Mouse (Mus musculus) hindbrain, embryonic 14.5 days (tissue): ENCODE results near the gene Izumo2. TPM values are rescaled to one million over a fixed set of nuclear protein-coding genes. Genes with fewer than 3 reads are reported as not detected.
"Not testable (repeated sequence)": the region's sequence is repeated elsewhere in the genome, so short reads cannot be mapped to it uniquely, and the experiment has no call there.

Source experiments
- ATAC-seq: fragments of 200-750 bp; cut with Nextera tagmentation; 2 replicates; pipeline ENCODE4 v1.8.0; 2017; ENCODE audit warnings: moderate number of reproducible peaks, mild to moderate bottlenecking, moderate TSS enrichment, moderate library complexity; ENCODE audit not compliant: low FRiP score
- DNase-seq: peaks from one replicate; pipeline ENCODE4 v3.0.0-alpha.2; 2015; ENCODE audit warnings: low spot score
- H3K27ac ChIP-seq: fragments of 300-500 bp; sonication (generic); 2 replicates; pipeline ENCODE4 v1.5.1; 2014; ENCODE audit warnings: mild to moderate bottlenecking, moderate library complexity
- H3K27me3 ChIP-seq: fragments of 300-500 bp; sonication (generic); 2 replicates; pipeline ENCODE4 v1.6.1; 2014; ENCODE audit warnings: mild to moderate bottlenecking, low read length, mixed read lengths; ENCODE audit not compliant: control insufficient read depth, insufficient read depth
- H3K36me3 ChIP-seq: fragments of 300-500 bp; sonication (generic); replicated peaks from 2 replicates; pipeline ENCODE4 v1.6.1; 2014; ENCODE audit not compliant: control insufficient read depth, insufficient read depth
- H3K4me1 ChIP-seq: fragments of 300-500 bp; sonication (generic); replicated peaks from 2 replicates; pipeline ENCODE4 v1.6.1; 2014; ENCODE audit warnings: antibody characterized with exemption, low read length, mixed read lengths; ENCODE audit not compliant: control insufficient read depth, insufficient read depth
- H3K4me2 ChIP-seq: fragments of 300-500 bp; sonication (generic); replicated peaks from 2 replicates; pipeline ENCODE4 v1.6.1; 2014; ENCODE audit warnings: mild to moderate bottlenecking, moderate library complexity
- H3K4me3 ChIP-seq: fragments of 300-500 bp; sonication (generic); replicated peaks from 2 replicates; pipeline ENCODE4 v1.5.1; 2014; ENCODE audit warnings: mild to moderate bottlenecking, low read length
- H3K9ac ChIP-seq: fragments of 300-500 bp; sonication (generic); 2 replicates; pipeline ENCODE4 v1.6.1; 2014
- H3K9me3 ChIP-seq: fragments of 300-500 bp; sonication (generic); 2 replicates; pipeline ENCODE4 v1.6.1; 2016; ENCODE audit warnings: low read length; ENCODE audit not compliant: control insufficient read depth
- WGBS: fragments of 180-500 bp; shearing (Covaris S2); extraction: QIAGEN DNeasy Blood & Tissue Kit; methylation state at CpG from one replicate; pipeline ENCODE4 v1.1.7; 2014; 5-methylcytosine and 5-hydroxymethylcytosine counted together
- polyA plus RNA-seq: library from polyadenylated mRNA; unstranded; fragments of >200 nt; fragmentation: Nextera tagmentation; extraction: Ambion mirVana; gene quantifications from 2 replicates; pipeline ENCODE4 v1.2.1, GENCODE M21; 2014

The Izumo2 gene
- polyA plus RNA-seq, 1 experiment from 2014 or later: not detected

DNA sequence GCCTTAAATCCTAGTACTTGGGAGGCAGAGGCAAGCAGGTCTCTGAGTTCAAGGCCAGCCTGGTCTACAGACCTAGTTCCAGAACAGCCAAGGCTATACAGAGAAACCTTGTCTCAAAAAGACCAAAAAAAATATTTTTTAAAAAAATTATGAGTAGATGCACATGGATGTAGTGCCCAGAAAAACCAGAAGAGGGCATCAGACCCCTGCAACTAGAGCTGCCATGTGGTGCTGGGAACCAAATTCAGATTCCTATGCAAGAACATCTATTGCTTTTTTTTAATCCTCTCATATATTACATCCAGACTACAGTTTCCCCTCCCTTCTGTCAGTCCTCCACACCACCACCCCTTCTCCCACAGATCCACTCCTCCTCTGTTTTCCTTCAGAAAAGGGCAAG is 2.2 kb upstream of the Izumo2 start:
- H3K9ac ChIP-seq: no peak overlapping the region
- no peak overlapping the region for H3K27ac ChIP-seq
- H3K4me2 ChIP-seq: no peak overlapping the region
- ATAC-seq (no peak), DNase-seq (no peak)
- H3K4me3 ChIP-seq: no peak overlapping the region
- no peaks in the 10 kb centered on the region for H3K36me3 ChIP-seq
- no peaks in the 10 kb centered on the region for H3K27me3 ChIP-seq
- H3K4me1 ChIP-seq: no peaks in the 10 kb centered on the region
- H3K9me3 ChIP-seq: no peaks in the 10 kb centered on the region

DNA sequence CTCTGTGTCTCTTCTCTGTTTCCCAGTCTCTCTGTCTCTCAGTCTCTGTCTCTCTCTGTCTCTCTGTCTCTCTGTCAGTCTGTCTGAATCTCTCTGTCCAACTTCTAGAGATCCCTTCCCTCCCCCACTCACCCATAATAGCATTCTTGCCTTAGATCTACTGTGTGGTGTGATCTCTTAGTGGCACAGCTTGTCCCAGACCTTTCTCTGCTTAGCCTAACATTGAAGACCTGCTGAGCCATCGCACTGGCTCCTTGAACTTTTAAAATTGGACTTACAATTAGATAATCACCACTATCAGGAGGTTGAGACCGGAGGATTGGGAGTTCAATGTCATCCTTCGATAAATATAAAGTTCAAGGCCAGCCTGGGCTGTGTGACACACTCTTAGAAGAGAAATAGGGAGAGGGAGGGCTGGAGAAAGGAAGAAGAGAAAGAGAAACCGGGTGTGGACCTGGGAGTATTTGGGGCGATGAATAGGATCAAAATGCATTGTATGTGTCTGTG is 1.3 kb upstream of the Izumo2 start:
- 89% methylated on average over 5 of the region's 5 CpGs for WGBS
- no peaks in the 10 kb centered on the region for H3K27me3 ChIP-seq
- H3K4me2 ChIP-seq: no peak overlapping the region
- ATAC-seq: no peak
- no peaks in the 10 kb centered on the region for H3K9me3 ChIP-seq
- H3K4me1 ChIP-seq: no peaks in the 10 kb centered on the region
- no peak overlapping the region for H3K9ac ChIP-seq
- H3K36me3 ChIP-seq: no peaks in the 10 kb centered on the region
- H3K4me3 ChIP-seq: no peak overlapping the region
- no peak overlapping the region for H3K27ac ChIP-seq
- no peak for DNase-seq

DNA sequence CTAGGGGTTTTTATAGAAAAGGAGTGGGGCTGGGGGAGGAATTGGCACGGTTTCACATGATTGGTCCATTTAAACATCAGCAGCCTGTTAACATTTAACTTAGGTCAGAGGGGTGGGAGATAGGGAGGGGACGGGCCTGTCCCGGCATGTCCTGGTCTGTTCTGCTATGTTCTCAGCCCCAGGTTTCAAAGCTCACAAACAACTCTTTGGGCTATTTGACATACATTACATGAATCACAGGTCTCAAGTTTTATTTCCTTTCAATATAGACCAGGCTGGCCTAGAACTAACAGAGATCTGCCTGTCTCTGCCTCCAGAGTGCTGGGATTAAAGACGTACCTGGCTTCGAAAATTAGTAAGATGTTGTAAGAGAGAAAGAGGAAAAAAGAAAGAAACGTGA is 449 bp upstream of the Izumo2 start:
- not testable (repeated sequence) for H3K27me3 ChIP-seq, H3K4me2 ChIP-seq, H3K4me1 ChIP-seq, ATAC-seq, H3K9ac ChIP-seq, DNase-seq, H3K9me3 ChIP-seq, H3K4me3 ChIP-seq, H3K36me3 ChIP-seq, H3K27ac ChIP-seq
- 88% methylated on average over 5 of the region's 6 CpGs for WGBS

DNA sequence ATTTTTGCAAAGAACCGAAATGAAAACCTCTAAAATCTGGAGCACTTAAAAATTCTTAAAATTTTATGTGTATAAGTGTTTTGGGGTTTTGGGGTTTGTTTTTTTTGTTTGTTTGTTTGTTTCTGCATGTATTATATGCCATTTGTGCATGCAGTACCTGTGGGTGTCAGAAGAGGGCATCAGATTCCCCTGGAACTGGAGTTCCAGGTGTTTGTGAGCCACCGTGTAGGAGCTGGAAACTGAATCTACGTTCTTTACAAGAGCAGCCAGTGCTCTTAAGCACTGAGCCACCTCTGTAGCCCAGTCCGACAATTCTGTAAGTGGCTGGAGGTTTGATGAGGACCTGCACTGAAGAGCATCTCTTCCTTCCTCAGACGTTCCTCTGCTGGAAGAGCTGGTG is 1.3 kb downstream of the Izumo2 start:
- ATAC-seq: no peak
- Histone ChIP-seq H3K9me3 (no peaks in the 10 kb centered on the region), H3K4me2 (no peak overlapping the region), H3K27me3 (no peaks in the 10 kb centered on the region), H3K4me1 (no peaks in the 10 kb centered on the region), H3K27ac (no peak overlapping the region), H3K4me3 (no peak overlapping the region), H3K9ac (no peak overlapping the region), H3K36me3 (no peaks in the 10 kb centered on the region)
- WGBS: 82% methylated on average over 5 of the region's 5 CpGs
- no peak for DNase-seq

DNA sequence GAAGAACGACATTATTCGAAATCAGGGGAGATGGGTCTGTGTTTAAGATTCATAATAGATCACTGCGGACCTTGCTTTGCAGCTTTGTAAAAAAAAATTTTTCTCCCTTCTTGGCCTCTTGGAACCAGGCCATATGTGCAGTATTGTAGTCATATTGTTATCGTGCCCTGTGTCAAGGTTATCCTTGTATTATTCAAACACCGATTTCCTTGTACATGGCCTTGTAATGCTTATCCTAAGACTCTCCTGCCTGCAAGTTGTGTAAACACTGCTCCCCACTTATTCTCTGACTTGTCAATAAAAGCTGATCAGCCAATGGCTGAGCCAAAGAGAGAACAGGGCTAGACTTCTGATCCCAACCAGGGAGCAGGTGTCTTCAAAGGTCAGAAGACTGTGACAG is 13.5 kb downstream of the Izumo2 start:
- Histone ChIP-seq H3K9me3 (no peaks in the 10 kb centered on the region), H3K4me1 (no peaks in the 10 kb centered on the region), H3K36me3 (no peaks in the 10 kb centered on the region), H3K9ac (no peak overlapping the region), H3K4me3 (no peak overlapping the region), H3K27ac (no peak overlapping the region), H3K27me3 (no peaks in the 10 kb centered on the region), H3K4me2 (no peak overlapping the region)
- no peak for ATAC-seq
- DNase-seq: no peak
- WGBS: 85% methylated on average over 5 of the region's 5 CpGs

DNA sequence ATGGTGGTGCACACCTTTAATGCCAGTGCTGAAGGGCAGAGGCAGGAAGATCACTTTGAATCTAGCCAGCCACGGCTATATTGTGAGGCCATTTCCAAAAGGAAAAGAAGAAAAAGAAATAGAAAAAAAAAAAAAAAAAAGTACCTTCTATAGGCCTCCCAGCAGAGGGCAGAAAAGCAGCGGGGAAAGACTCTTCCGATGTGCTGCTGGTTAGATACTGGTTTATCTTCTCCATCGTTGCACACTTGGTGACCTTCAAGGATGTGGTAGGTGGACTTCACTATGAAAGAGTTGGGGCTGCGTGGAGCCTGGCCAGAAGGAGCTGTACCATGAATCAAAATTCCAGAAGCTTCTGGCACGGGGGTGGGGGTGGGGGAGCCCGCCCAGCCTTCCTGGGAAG is 15.8 kb downstream of the Izumo2 start:
- no peak overlapping the region for H3K9ac ChIP-seq
- H3K27me3 ChIP-seq: no peaks in the 10 kb centered on the region
- H3K9me3 ChIP-seq: no peaks in the 10 kb centered on the region
- no peaks in the 10 kb centered on the region for H3K4me1 ChIP-seq
- DNase-seq (peak; percentile 56), ATAC-seq (no peak)
- H3K27ac ChIP-seq: no peak overlapping the region
- WGBS: 16% methylated on average over 6 of the region's 7 CpGs
- H3K4me2 ChIP-seq: no peak overlapping the region
- no peak overlapping the region for H3K4me3 ChIP-seq
- no peaks in the 10 kb centered on the region for H3K36me3 ChIP-seq

DNA sequence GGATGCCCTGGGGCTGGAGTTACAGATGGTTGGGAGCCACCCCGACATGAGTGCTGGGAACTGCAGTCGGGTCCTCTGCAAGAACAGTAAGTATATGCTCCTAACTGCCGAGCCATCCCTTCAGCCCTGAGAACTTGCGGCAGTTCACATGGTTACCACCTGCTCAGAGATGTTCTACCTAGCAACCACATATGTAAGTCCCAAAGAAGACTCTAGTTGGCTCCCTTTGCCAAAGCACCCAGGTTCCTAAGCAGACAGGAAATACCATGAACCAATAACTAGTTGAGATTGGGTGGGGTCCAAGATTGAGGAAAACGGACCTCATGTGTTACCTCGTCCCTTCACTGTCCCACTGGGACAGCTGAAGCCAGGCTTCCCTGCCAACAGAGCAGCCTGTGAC is 17.8 kb downstream of the Izumo2 start:
- 80% methylated on average over 6 of the region's 6 CpGs for WGBS
- no peak for DNase-seq

DNA sequence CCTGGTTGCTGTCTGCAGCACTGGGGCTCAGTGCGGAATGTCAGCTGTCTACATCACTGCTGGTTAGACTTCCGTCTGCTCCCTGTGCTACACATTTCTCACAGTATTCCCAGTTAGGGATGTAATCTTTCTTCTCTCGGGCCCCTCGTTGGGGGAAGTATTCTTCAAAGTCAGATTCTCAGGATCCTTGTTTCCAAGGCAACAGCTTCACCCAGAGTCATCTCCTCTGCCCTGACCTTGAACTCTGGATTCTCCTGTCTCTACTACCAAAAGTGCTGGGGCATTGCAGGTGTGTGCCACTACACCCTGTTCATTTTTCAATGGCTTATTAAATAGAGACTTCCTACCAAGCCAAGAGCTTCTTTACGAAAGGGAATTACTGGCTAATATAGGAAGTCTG is 18.6 kb downstream of the Izumo2 start:
- no peaks in the 10 kb centered on the region for H3K4me1 ChIP-seq
- WGBS: 66% methylated on average over 5 of the region's 5 CpGs
- DNase-seq (no peak), ATAC-seq (no peak)
- no peaks in the 10 kb centered on the region for H3K36me3 ChIP-seq
- no peak overlapping the region for H3K9ac ChIP-seq
- no peak overlapping the region for H3K4me3 ChIP-seq
- no peaks in the 10 kb centered on the region for H3K27me3 ChIP-seq
- H3K9me3 ChIP-seq: no peaks in the 10 kb centered on the region
- no peak overlapping the region for H3K27ac ChIP-seq
- H3K4me2 ChIP-seq: no peak overlapping the region

More for the DNA sequence above, 17.8 kb downstream of the Izumo2 start:
- ATAC-seq: no peak
- no peak overlapping the region for H3K4me3 ChIP-seq
- H3K9ac ChIP-seq: no peak overlapping the region
- H3K9me3 ChIP-seq: no peaks in the 10 kb centered on the region
- H3K4me1 ChIP-seq: no peaks in the 10 kb centered on the region
- no peaks in the 10 kb centered on the region for H3K27me3 ChIP-seq
- H3K27ac ChIP-seq: no peak overlapping the region
- H3K36me3 ChIP-seq: no peaks in the 10 kb centered on the region
- H3K4me2 ChIP-seq: no peak overlapping the region

DNA sequence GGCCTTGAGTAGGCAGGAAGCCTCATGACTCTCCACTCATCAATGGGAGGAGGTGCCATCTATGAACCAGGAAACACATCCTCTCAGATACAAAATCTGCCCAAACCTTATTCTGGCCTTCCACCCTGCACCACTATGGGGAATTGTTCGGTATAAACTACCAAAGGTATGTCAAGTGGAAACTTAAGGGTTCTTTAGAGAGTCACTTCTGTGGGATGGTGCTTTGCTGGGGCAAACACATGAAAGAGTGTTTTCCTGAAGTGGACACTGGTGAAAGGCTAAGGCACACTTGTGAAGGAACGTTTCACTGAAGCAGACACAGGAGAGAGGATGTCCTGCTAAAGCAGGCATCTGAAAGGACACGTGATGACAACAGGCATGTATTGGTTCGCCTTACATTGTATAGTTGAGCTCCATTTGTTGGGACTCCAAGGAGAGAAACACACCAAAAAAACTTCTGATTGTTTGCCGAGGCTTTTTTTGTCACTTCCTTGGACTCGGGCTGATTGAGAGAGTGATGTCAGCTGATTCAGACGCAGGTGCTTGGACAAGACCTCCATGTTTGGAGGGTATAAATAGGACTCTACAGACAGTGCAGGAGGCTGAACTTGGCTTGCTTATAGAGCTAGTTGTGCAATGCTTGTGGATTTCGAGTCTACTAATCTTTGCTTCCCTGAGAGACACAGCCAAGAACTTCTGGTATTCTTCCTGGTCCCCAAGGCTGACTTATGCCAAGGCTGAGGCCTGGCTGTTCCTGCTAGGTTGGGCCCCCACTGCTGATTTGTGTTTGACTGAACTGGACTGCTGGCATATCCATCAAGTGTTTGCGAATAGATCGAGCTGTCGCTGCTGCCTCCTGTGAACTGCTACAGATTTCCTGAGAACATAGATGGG is 19.8 kb downstream of the Izumo2 start:
- no peaks in the 10 kb centered on the region for H3K27me3 ChIP-seq
- no peaks in the 10 kb centered on the region for H3K9me3 ChIP-seq
- ATAC-seq: no peak
- DNase-seq: no peak
- H3K4me2 ChIP-seq: no peak overlapping the region
- no peak overlapping the region for H3K27ac ChIP-seq
- no peaks in the 10 kb centered on the region for H3K36me3 ChIP-seq
- no peak overlapping the region for H3K9ac ChIP-seq
- 90% methylated on average over 11 of the region's 11 CpGs for WGBS
- H3K4me3 ChIP-seq: no peak overlapping the region
- no peaks in the 10 kb centered on the region for H3K4me1 ChIP-seq
